Mouse (Mus musculus) forebrain, embryonic 14.5 days (tissue): Measurements from ENCODE around the gene Dglucy. TPM values are rescaled to one million over a fixed set of nuclear protein-coding genes. Genes with fewer than 3 reads are reported as not detected.

Source experiments
- ATAC-seq: fragments of 200-750 bp; cut with Nextera tagmentation; 2 replicates; pipeline ENCODE4 v1.8.0; 2017; ENCODE audit warnings: mild to moderate bottlenecking, moderate library complexity
- DNase-seq: peaks from one replicate; pipeline ENCODE4 v3.0.0-alpha.2; 2015; ENCODE audit warnings: low spot score
- H3K27ac ChIP-seq: fragments of 300-500 bp; sonication (generic); 2 replicates; pipeline ENCODE4 v1.5.1; 2014; ENCODE audit warnings: low read depth, mild to moderate bottlenecking, control low read depth, low read length, moderate library complexity
- H3K27me3 ChIP-seq: fragments of 300-500 bp; sonication (generic); replicated peaks from 2 replicates; pipeline ENCODE4 v1.6.1; 2014; ENCODE audit warnings: low read length, control low read depth, mixed read lengths; ENCODE audit not compliant: control insufficient read depth, insufficient read depth
- H3K36me3 ChIP-seq: fragments of 300-500 bp; sonication (generic); 2 replicates; pipeline ENCODE4 v1.6.1; 2014; ENCODE audit warnings: low read length, control low read depth; ENCODE audit not compliant: control insufficient read depth, insufficient read depth
- H3K4me1 ChIP-seq: fragments of 300-500 bp; sonication (generic); 2 replicates; pipeline ENCODE4 v1.6.1; 2014; ENCODE audit warnings: antibody characterized with exemption, low read length, control low read depth; ENCODE audit not compliant: control insufficient read depth, insufficient read depth
- H3K4me2 ChIP-seq: fragments of 300-500 bp; sonication (generic); 2 replicates; pipeline ENCODE4 v1.6.1; 2014; ENCODE audit warnings: mild to moderate bottlenecking, control low read depth, low read length
- H3K4me3 ChIP-seq: fragments of 300-500 bp; sonication (generic); 2 replicates; pipeline ENCODE4 v1.5.1; 2014; ENCODE audit warnings: low read depth, low read length, control low read depth
- H3K9ac ChIP-seq: fragments of 300-500 bp; sonication (generic); 2 replicates; pipeline ENCODE4 v1.6.1; 2014; ENCODE audit warnings: mild to moderate bottlenecking, low read length, control low read depth, moderate library complexity
- H3K9me3 ChIP-seq: fragments of 300-500 bp; sonication (generic); replicated peaks from 2 replicates; pipeline ENCODE4 v1.6.1; 2016; ENCODE audit warnings: low read length, control low read depth, mixed read lengths; ENCODE audit not compliant: control insufficient read depth
- WGBS: fragments of 180-500 bp; shearing (Covaris S2); extraction: QIAGEN DNeasy Blood & Tissue Kit; methylation state at CpG from one replicate; pipeline ENCODE4 v1.1.7; 2014; 5-methylcytosine and 5-hydroxymethylcytosine counted together
- polyA plus RNA-seq: library from polyadenylated mRNA; unstranded; fragments of >200 nt; fragmentation: Nextera tagmentation; extraction: Ambion mirVana; gene quantifications from 2 replicates; pipeline ENCODE4 v1.2.1, GENCODE M21; 2014

Gene Dglucy
- 2.7 and 3.8 TPM in 2 replicates for polyA plus RNA-seq

- H3K36me3 ChIP-seq, result no peaks in the 10 kb centered on the region
- H3K27ac ChIP-seq, result peak within 1 kb of the TSS; percentile 61
- ATAC-seq (peak; percentile 95), DNase-seq (peak; percentile 92)
- H3K27me3 ChIP-seq, result no peaks in the 10 kb centered on the region
- peak within 1 kb of the TSS; percentile 42 for H3K4me2 ChIP-seq
- WGBS, result 29% methylated on average over 12 of the region's 12 CpGs
- peaks cover 16% of the 10 kb centered on the region for H3K4me1 ChIP-seq
- no peaks in the 10 kb centered on the region for H3K9me3 ChIP-seq
- peak within 1 kb of the TSS; percentile 35; the same call in 1 of the 2 replicates for H3K9ac ChIP-seq
- H3K4me3 ChIP-seq, result peak within 1 kb of the TSS; percentile 18
Observed at GRCm38 (mm10) chr12:100778934-100779865, at the start of gene Dglucy. Gene Dglucy (plus strand): TSS chr12:100779057.

GRCm38 (mm10) chr12:100735156-100735555 is 43.7 kb upstream of the Dglucy start:
- H3K9me3 ChIP-seq, result no peaks in the 10 kb centered on the region
- no peak for DNase-seq

GRCm38 (mm10) chr12:100735581-100735980 is 43.3 kb upstream of the Dglucy start:
- ATAC-seq, result no peak
- WGBS, result 83% methylated on average over 2 of the region's 2 CpGs
- no peaks in the 10 kb centered on the region for H3K9me3 ChIP-seq
- H3K27me3 ChIP-seq, result no peaks in the 10 kb centered on the region
- H3K4me2 ChIP-seq, result no peak overlapping the region
- no peak for DNase-seq
- H3K9ac ChIP-seq, result no peak overlapping the region
- H3K4me1 ChIP-seq, result 0 out of 2 replicates have a peak, but pooled peaks cover 3% of the 10 kb centered on the region
- H3K4me3 ChIP-seq, result no peak overlapping the region
- no peaks in the 10 kb centered on the region for H3K36me3 ChIP-seq
- no peak overlapping the region for H3K27ac ChIP-seq

More at GRCm38 (mm10) chr12:100735156-100735555, 43.7 kb upstream of the Dglucy start:
- no peak overlapping the region for H3K27ac ChIP-seq
- no peaks in the 10 kb centered on the region for H3K36me3 ChIP-seq
- H3K4me3 ChIP-seq, result no peak overlapping the region
- H3K4me1 ChIP-seq, result 0 out of 2 replicates have a peak, but pooled peaks cover 3% of the 10 kb centered on the region
- H3K4me2 ChIP-seq, result no peak overlapping the region
- H3K9ac ChIP-seq, result no peak overlapping the region
- H3K27me3 ChIP-seq, result no peaks in the 10 kb centered on the region
- WGBS, result 49% methylated on average over 5 of the region's 5 CpGs
- ATAC-seq, result no peak

- peak overlapping the region; percentile 15; the same call in 1 of the 2 replicates for H3K27ac ChIP-seq
- ATAC-seq (peak; percentile 67; the same call in 1 of the 2 replicates), DNase-seq (peak; percentile 87)
- H3K4me1 ChIP-seq, result 0 out of 2 replicates have a peak, but pooled peaks cover 3% of the 10 kb centered on the region
- no peak overlapping the region for H3K4me2 ChIP-seq
- no peak overlapping the region for H3K4me3 ChIP-seq
- WGBS, result 13% methylated on average over 3 of the region's 3 CpGs
- no peak overlapping the region for H3K9ac ChIP-seq
- no peaks in the 10 kb centered on the region for H3K27me3 ChIP-seq
- H3K9me3 ChIP-seq, result no peaks in the 10 kb centered on the region
- H3K36me3 ChIP-seq, result no peaks in the 10 kb centered on the region
Observed at GRCm38 (mm10) chr12:100738498-100738897, 40.4 kb upstream of the Dglucy start.

GRCm38 (mm10) chr12:100739011-100739570 is 39.8 kb upstream of the Dglucy start:
- WGBS, result 50% methylated on average over 4 of the region's 4 CpGs
- no peaks in the 10 kb centered on the region for H3K27me3 ChIP-seq
- H3K9ac ChIP-seq, result no peak overlapping the region
- H3K9me3 ChIP-seq, result no peaks in the 10 kb centered on the region
- no peaks in the 10 kb centered on the region for H3K36me3 ChIP-seq
- no peak overlapping the region for H3K4me2 ChIP-seq
- no peak for DNase-seq
- H3K27ac ChIP-seq, result peak overlapping the region; percentile 15; the same call in 1 of the 2 replicates
- no peak overlapping the region for H3K4me3 ChIP-seq
- ATAC-seq, result no peak
- H3K4me1 ChIP-seq, result 0 out of 2 replicates have a peak, but pooled peaks cover 3% of the 10 kb centered on the region

- Histone ChIP-seq H3K4me2 (no peak overlapping the region), H3K9ac (no peak overlapping the region), H3K27me3 (no peaks in the 10 kb centered on the region), H3K4me1 (no peaks in the 10 kb centered on the region), H3K4me3 (no peak overlapping the region), H3K36me3 (no peaks in the 10 kb centered on the region), H3K27ac (no peak overlapping the region), H3K9me3 (no peaks in the 10 kb centered on the region)
- 80% methylated on average over 5 of the region's 5 CpGs for WGBS
- DNase-seq, result no peak
- no peak for ATAC-seq
Observed at GRCm38 (mm10) chr12:100740313-100740712, 38.5 kb upstream of the Dglucy start.

- no peaks in the 10 kb centered on the region for H3K9me3 ChIP-seq
- 76% methylated on average over 2 of the region's 2 CpGs for WGBS
- DNase-seq (no peak), ATAC-seq (no peak)
- H3K27me3 ChIP-seq, result no peaks in the 10 kb centered on the region
- H3K9ac ChIP-seq, result no peak overlapping the region
- H3K4me3 ChIP-seq, result no peak overlapping the region
- H3K4me1 ChIP-seq, result no peaks in the 10 kb centered on the region
- H3K27ac ChIP-seq, result no peak overlapping the region
- H3K4me2 ChIP-seq, result no peak overlapping the region
- H3K36me3 ChIP-seq, result no peaks in the 10 kb centered on the region
Observed at GRCm38 (mm10) chr12:100742468-100742867, 36.4 kb upstream of the Dglucy start.

GRCm38 (mm10) chr12:100752977-100753376 is 25.9 kb upstream of the Dglucy start:
- Histone ChIP-seq H3K36me3 (no peaks in the 10 kb centered on the region), H3K4me2 (no peak overlapping the region), H3K27me3 (no peaks in the 10 kb centered on the region), H3K9me3 (no peaks in the 10 kb centered on the region), H3K9ac (no peak overlapping the region), H3K27ac (no peak overlapping the region), H3K4me3 (no peak overlapping the region), H3K4me1 (no peaks in the 10 kb centered on the region)
- ATAC-seq (no peak), DNase-seq (no peak)
- 74% methylated on average over 1 of the region's 1 CpGs for WGBS
